Mouse (Mus musculus) embryo, embryonic 11.5 days (tissue): ENCODE measurements around the gene Acad10.

Experiments used
- DNase-seq: peaks from one replicate; pipeline ENCODE4 v3.0.0-alpha.2; 2012; ENCODE audit warnings: low read depth, low spot score

The Acad10 gene

GRCm38 (mm10) chr5:121597332-121597731, 63.0 kb downstream of the Acad10 start:
- no peak for DNase-seq

GRCm38 (mm10) chr5:121596226-121596625, 64.1 kb downstream of the Acad10 start:
- no peak for DNase-seq

- no peak for DNase-seq
Measured at GRCm38 (mm10) chr5:121595758-121596157, 64.6 kb downstream of the Acad10 start.

GRCm38 (mm10) chr5:121594714-121595313, 65.5 kb downstream of the Acad10 start:
- DNase-seq, result no peak

- peak; percentile 71 for DNase-seq
Measured at GRCm38 (mm10) chr5:121593451-121594401, 66.6 kb downstream of the Acad10 start, which contains the start of gene Aldh2. Gene Aldh2, minus strand, starts transcription at chr5:121593824.

GRCm38 (mm10) chr5:121592816-121593407, 67.4 kb downstream of the Acad10 start:
- no peak for DNase-seq

GRCm38 (mm10) chr5:121592064-121592815, 68.1 kb downstream of the Acad10 start:
- DNase-seq, result no peak

- no peak for DNase-seq
Measured at GRCm38 (mm10) chr5:121591417-121592063, 68.8 kb downstream of the Acad10 start.

- DNase-seq, result no peak
Measured at GRCm38 (mm10) chr5:121589928-121590327, 70.4 kb downstream of the Acad10 start.

GRCm38 (mm10) chr5:121586400-121587039, 73.8 kb downstream of the Acad10 start:
- DNase-seq, result no peak

- no peak for DNase-seq
Measured at GRCm38 (mm10) chr5:121585699-121586098, 74.6 kb downstream of the Acad10 start.

- no peak for DNase-seq
Measured at GRCm38 (mm10) chr5:121585005-121585404, 75.3 kb downstream of the Acad10 start.

GRCm38 (mm10) chr5:121583765-121584501, 76.4 kb downstream of the Acad10 start:
- DNase-seq, result no peak

GRCm38 (mm10) chr5:121581945-121582344, 78.4 kb downstream of the Acad10 start:
- DNase-seq, result no peak

- no peak for DNase-seq
Measured at GRCm38 (mm10) chr5:121576927-121577488, 83.3 kb downstream of the Acad10 start.

- DNase-seq, result no peak
Measured at GRCm38 (mm10) chr5:121575867-121576266, 84.4 kb downstream of the Acad10 start.

GRCm38 (mm10) chr5:121574145-121574544, 86.2 kb downstream of the Acad10 start:
- no peak for DNase-seq
